Mouse (Mus musculus): ENCODE measurements around the gene Slit3. TPM values are rescaled to one million over a fixed set of nuclear protein-coding genes. Genes with fewer than 3 reads are reported as not detected.

Slit3 gene
- total and polyA plus RNA-seq, 3 experiments = 0.55 to 4.8 (median 2.8) TPM

DNA sequence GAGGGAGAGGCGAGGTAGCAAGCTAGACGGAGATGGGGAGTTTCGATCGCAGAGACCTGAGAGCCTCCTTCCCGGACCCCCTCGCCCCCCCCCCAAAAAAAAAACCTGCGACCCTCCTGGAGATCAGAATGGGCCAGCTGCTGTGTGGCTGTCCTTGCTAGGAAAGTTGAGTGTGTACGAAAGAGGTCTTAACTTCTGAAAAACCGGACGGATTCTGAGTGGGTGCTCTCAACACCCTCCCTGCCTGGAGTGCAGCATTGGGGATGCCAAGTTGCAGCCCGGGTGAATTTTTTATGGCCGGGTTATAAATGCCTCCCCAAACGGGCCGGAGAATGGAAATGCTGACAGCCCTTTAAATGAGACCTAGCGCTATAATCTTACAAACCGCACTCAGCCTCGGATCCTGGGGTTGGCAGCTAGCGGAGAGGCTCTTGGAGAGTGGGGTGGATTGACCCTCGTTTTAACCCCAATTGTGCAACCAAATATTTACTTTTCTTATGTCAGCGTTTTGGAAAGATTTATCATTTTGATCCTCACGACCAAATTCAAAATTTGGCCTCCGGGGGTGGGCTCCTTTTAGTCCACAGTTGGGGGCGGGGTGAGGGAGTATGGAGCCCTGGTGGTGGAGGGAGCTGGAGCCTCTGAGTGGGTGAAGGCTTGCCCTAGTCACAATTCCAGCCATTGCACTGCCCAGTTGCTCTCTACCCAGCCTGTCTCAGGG, 1.2 kb downstream of the Slit3 start:
- Histone ChIP-seq H3K9me3 (replicated peaks; ENCODE audit: low read length) (peaks cover 4% of the 10 kb centered on the region), H3K27me3 (replicated peaks) (no peaks in the 10 kb centered on the region), H3K27ac (ENCODE audit: insufficient read depth, low read depth) (no peak overlapping the region), H3K9ac (ENCODE audit: insufficient read depth, low read depth) (no peak overlapping the region), H3K4me1 (ENCODE audit: control insufficient read depth in 1 of 2, insufficient read depth in 2 of 2) (peaks cover 0 to 7% of the 10 kb centered on the region in 2 experiments; a peak in 2 of 4 replicates), H3K36me3 (replicated peaks in 1 of 2; ENCODE audit: control insufficient read depth in 1 of 2, insufficient read depth in 1 of 2, low read length in 1 of 2) (no peaks in the 10 kb centered on the region), H3K4me2 (ENCODE audit: insufficient read depth, low read depth, poor library complexity, severe bottlenecking) (no peak overlapping the region), H3K4me3 (replicated peaks in 1 of 3; ENCODE audit: low read depth in 2 of 3, low read length in 2 of 3, poor library complexity in 1 of 3) (no peak overlapping the region), H3K79me2 (replicated peaks; ENCODE audit: control insufficient read depth, extremely low read depth, insufficient read depth, poor library complexity, severe bottlenecking) (no peaks in the 10 kb centered on the region)
- no peak for DNase-seq (ENCODE audit: extremely low read depth)
- dilution Hi-C loops (cut with MboI; ENCODE audit: extremely low pct_ligation_motif_present, extremely low pct_unique_long_range_greater_than_20kb, low sequenced_read_pairs) (no loop called here), in situ Hi-C loops (cut with MboI; ENCODE audit: low pct_ligation_motif_present, low pct_unique_long_range_greater_than_20kb, low sequenced_read_pairs) (no loop called here)
- TF ChIP-seq RCOR1 (conservative IDR thresholded peaks at IDR 0.05; ENCODE audit: low read depth, low read length) (no peak), RAD21 (IDR thresholded peaks at IDR 0.05; ENCODE audit: low read depth, low read length) (no peak), MEF2A (IDR thresholded peaks at IDR 0.05; ENCODE audit: borderline replicate concordance, low read depth, low read length) (no peak), PAX5 (IDR thresholded peaks at IDR 0.05; ENCODE audit: low read length) (no peak), ZKSCAN1 (IDR thresholded peaks at IDR 0.05; ENCODE audit: borderline replicate concordance, low read depth, low read length) (no peak), ETS1 (conservative IDR thresholded peaks at IDR 0.05; ENCODE audit: low read depth, low read length) (no peak), ZC3H11A (IDR thresholded peaks at IDR 0.05; ENCODE audit: low read depth, low read length) (no peak)

DNA sequence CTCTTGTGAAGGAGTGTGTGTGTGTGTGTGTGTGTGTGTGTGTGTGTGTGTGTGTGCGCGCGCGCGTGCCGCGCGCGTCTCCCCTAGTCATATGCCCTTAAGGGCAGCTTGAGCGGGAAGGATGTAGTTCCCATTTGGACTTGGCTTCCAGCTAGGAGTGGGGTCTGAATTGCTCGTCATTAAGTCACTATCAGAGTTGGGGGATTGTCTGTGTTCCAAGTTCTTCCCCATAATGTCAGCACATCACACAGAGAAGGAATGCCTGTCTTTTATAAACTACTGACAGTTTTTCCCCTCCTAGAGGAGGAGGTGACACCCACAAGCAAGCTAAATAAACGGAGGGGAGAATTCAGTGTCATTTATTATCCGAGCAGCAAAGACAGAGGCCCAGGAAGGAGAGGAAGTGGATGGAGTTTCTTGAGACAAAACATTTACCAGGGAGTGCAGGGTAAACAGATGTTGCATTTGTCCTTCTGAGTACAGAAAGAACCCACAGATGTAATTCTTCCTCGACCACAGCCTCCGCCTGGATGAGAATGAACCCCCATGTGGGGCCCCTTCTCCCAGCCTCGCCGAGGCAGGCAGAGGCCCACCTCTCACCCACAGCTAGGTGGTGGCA, 3.6 kb downstream of the Slit3 start:
- no peak for DNase-seq (ENCODE audit: extremely low read depth)
- no peaks in the 10 kb centered on the region for H3K36me3 ChIP-seq (replicated peaks in 1 of 2; ENCODE audit: control insufficient read depth in 1 of 2, insufficient read depth in 1 of 2, low read length in 1 of 2)
- no peak overlapping the region for H3K9ac ChIP-seq (ENCODE audit: insufficient read depth, low read depth)
- in situ Hi-C loops (cut with MboI; ENCODE audit: low pct_ligation_motif_present, low pct_unique_long_range_greater_than_20kb, low sequenced_read_pairs) = no loop called here
- H3K27me3 ChIP-seq (replicated peaks) = no peaks in the 10 kb centered on the region
- no peak overlapping the region for H3K4me3 ChIP-seq (replicated peaks in 1 of 3; ENCODE audit: low read depth in 2 of 3, low read length in 2 of 3, poor library complexity in 1 of 3)
- dilution Hi-C loops (cut with MboI; ENCODE audit: extremely low pct_ligation_motif_present, extremely low pct_unique_long_range_greater_than_20kb, low sequenced_read_pairs) = no loop called here
- H3K9me3 ChIP-seq (replicated peaks; ENCODE audit: low read length) = peaks cover 4% of the 10 kb centered on the region
- H3K27ac ChIP-seq (ENCODE audit: insufficient read depth, low read depth) = no peak overlapping the region
- no peaks in the 10 kb centered on the region for H3K4me1 ChIP-seq (ENCODE audit: control insufficient read depth in 1 of 2, insufficient read depth in 2 of 2)
- TF ChIP-seq ZNF384 (IDR thresholded peaks at IDR 0.05; ENCODE audit: low read depth, low read length) (no peak), MAFK (IDR thresholded peaks at IDR 0.05; ENCODE audit: insufficient replicate concordance, low read length) (no peak), HCFC1 (IDR thresholded peaks at IDR 0.05; ENCODE audit: low read depth, low read length) (no peak), JUN (IDR thresholded peaks at IDR 0.05; ENCODE audit: insufficient read depth, low read depth, low read length) (no peak), USF2 (conservative IDR thresholded peaks at IDR 0.05; ENCODE audit: low read depth, low read length) (no peak), BHLHE40 (IDR thresholded peaks at IDR 0.05; ENCODE audit: low read depth, low read length) (no peak), SIN3A (IDR thresholded peaks at IDR 0.05; ENCODE audit: low read length) (no peak), PAX5 (IDR thresholded peaks at IDR 0.05; ENCODE audit: low read length) (no peak), MAZ (IDR thresholded peaks at IDR 0.05; ENCODE audit: low read depth, low read length) (no peak), JUND (conservative IDR thresholded peaks at IDR 0.05; ENCODE audit: low read depth, low read length) (no peak), ETS1 (conservative IDR thresholded peaks at IDR 0.05; ENCODE audit: low read depth, low read length) (no peak), CHD2 (IDR thresholded peaks at IDR 0.05; ENCODE audit: low read length) (no peak), EP300 (IDR thresholded peaks at IDR 0.05; ENCODE audit: low read length) (no peak), RCOR1 (conservative IDR thresholded peaks at IDR 0.05; ENCODE audit: low read depth, low read length) (no peak), POLR2AphosphoS2 (IDR thresholded peaks at IDR 0.05; ENCODE audit: low read depth, low read length) (no peak), MAX (IDR thresholded peaks at IDR 0.05; ENCODE audit: low read length) (no peak), NRF1 (IDR thresholded peaks at IDR 0.05; ENCODE audit: low read depth, low read length) (no peak), USF1 (IDR thresholded peaks at IDR 0.05; ENCODE audit: low read depth, low read length) (no peak)
- no peaks in the 10 kb centered on the region for H3K79me2 ChIP-seq (replicated peaks; ENCODE audit: control insufficient read depth, extremely low read depth, insufficient read depth, poor library complexity, severe bottlenecking)
- no peak overlapping the region for H3K4me2 ChIP-seq (ENCODE audit: insufficient read depth, low read depth, poor library complexity, severe bottlenecking)
